Mouse (Mus musculus) erythroblast, embryonic 14.5 days (primary cell): Measurements from ENCODE around the gene Adgrf1.

Experiments
- GATA1 ChIP-seq: IDR thresholded peaks from 2 replicates; pipeline ENCODE4 v1.6.1; 2012; ENCODE audit warnings: low read length, inconsistent platforms, mixed read lengths
- TAL1 ChIP-seq: IDR thresholded peaks from 3 replicates; pipeline ENCODE4 v1.6.1; 2012; ENCODE audit warnings: low read length, inconsistent platforms, mixed read lengths

DNA sequence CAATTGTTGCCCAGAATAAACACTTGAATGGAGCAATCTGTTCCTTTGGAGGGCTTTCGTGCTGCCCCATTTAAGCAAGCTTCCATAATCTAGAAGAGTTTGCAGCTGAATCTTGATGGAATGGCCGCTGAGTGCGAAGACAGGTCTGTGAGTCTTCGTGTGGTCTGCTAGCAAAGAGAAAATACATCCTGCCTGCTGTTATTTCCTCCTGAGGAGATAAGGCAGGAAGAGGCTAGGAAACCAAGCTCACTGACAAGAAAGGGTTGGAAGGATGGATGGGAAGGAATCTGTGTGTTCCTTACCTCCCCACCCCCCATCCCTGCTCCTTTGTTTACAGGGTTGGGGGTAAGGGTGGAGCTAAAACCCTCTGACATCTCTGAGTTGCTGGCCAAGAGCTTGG lies 103.9 kb downstream of the Adgrf1 start:
- no peak for TF ChIP-seq GATA1
- no peak for TF ChIP-seq TAL1
